Mouse (Mus musculus) liver, embryonic 14.5 days (tissue): ENCODE measurements around the gene She. TPM values are rescaled to one million over a fixed set of nuclear protein-coding genes. Genes with fewer than 3 reads are reported as not detected.

Experiments
- ATAC-seq: fragments of 200-750 bp; cut with Nextera tagmentation; 2 replicates; pipeline ENCODE4 v1.8.0; 2017; ENCODE audit warnings: moderate number of reproducible peaks, mild to moderate bottlenecking, moderate library complexity; ENCODE audit not compliant: insufficient read depth
- DNase-seq, 3 experiments: peaks; one replicate each; pipeline ENCODE4 v3.0.0-alpha.2; 2012 to 2013; ENCODE audit warnings: low read depth in 3 of 3, low spot score in 3 of 3
- H3K27ac ChIP-seq: fragments of 300-500 bp; sonication (generic); 2 replicates; pipeline ENCODE4 v1.5.1; 2014; ENCODE audit warnings: moderate library complexity, mild to moderate bottlenecking, control low read depth, inconsistent platforms
- H3K27me3 ChIP-seq: fragments of 300-500 bp; sonication (generic); 2 replicates; pipeline ENCODE4 v1.6.1; 2014; ENCODE audit warnings: mild to moderate bottlenecking, low read length, moderate library complexity; ENCODE audit not compliant: control insufficient read depth, insufficient read depth
- H3K36me3 ChIP-seq: fragments of 300-500 bp; sonication (generic); replicated peaks from 2 replicates; pipeline ENCODE4 v1.6.1; 2014; ENCODE audit warnings: low read depth; ENCODE audit not compliant: control insufficient read depth, insufficient read depth
- H3K4me1 ChIP-seq, 2 experiments: fragments of 200-500 bp in 1 of 2; fragments of 300-500 bp in 1 of 2; sonication (generic) in 1 of 2; replicated peaks; 2 replicates each; pipeline ENCODE4 v1.6.1; 2012 to 2014; ENCODE audit warnings: antibody characterized with exemption in 1 of 2, inconsistent platforms in 1 of 2, low read length in 1 of 2; ENCODE audit not compliant: control insufficient read depth in 2 of 2, insufficient read depth in 2 of 2
- H3K4me2 ChIP-seq: fragments of 300-500 bp; sonication (generic); 2 replicates; pipeline ENCODE4 v1.6.1; 2014; ENCODE audit warnings: low read depth, mild to moderate bottlenecking, control low read depth, moderate library complexity
- H3K4me3 ChIP-seq, 2 experiments: fragments of 200-500 bp in 1 of 2; fragments of 300-500 bp in 1 of 2; sonication (generic) in 1 of 2; 2 replicates each; pipeline ENCODE4 v1.5.1; 2012 to 2014; ENCODE audit warnings: low read depth in 2 of 2, low read length in 2 of 2, mild to moderate bottlenecking in 2 of 2, control low read depth in 1 of 2, inconsistent platforms in 1 of 2, moderate library complexity in 1 of 2; ENCODE audit not compliant: insufficient read depth in 1 of 2
- H3K9ac ChIP-seq: fragments of 300-500 bp; sonication (generic); replicated peaks from 2 replicates; pipeline ENCODE4 v1.6.1; 2014; ENCODE audit warnings: mild to moderate bottlenecking, control low read depth, moderate library complexity
- H3K9me3 ChIP-seq: fragments of 300-500 bp; sonication (generic); 2 replicates; pipeline ENCODE4 v1.6.1; 2016; ENCODE audit warnings: low read length, mixed read lengths; ENCODE audit not compliant: control insufficient read depth
- CTCF ChIP-seq: IDR thresholded peaks from 2 replicates; pipeline ENCODE4 v1.5.1; 2016; ENCODE audit warnings: antibody characterized with exemption, low read depth, control low read depth
- EP300 ChIP-seq: IDR thresholded peaks from 2 replicates; pipeline ENCODE4 v1.6.1; 2016; ENCODE audit warnings: antibody characterized with exemption, low read depth
- WGBS: fragments of 180-500 bp; shearing (Covaris S2); extraction: QIAGEN DNeasy Blood & Tissue Kit; methylation state at CpG from one replicate; pipeline ENCODE4 v1.1.7; 2014; ENCODE audit not compliant: insufficient replicate concordance; 5-methylcytosine and 5-hydroxymethylcytosine counted together
- polyA plus RNA-seq, 2 experiments: library from polyadenylated mRNA; depleted of rRNA in 1 of 2; stranded (reverse) in 1 of 2; unstranded in 1 of 2; fragments of >200 nt; fragmentation: Nextera tagmentation in 1 of 2; extraction: Ambion mirVana in 1 of 2; gene quantifications; 2 replicates each; pipeline versions ENCODE4 v1.2.1 to v1.2.3; 2012 to 2014

The She gene
- polyA plus RNA-seq, 2 experiments, result 0.55 to 0.81 TPM

- WGBS, result 60% methylated on average over 8 of the region's 8 CpGs
- no peak for ATAC-seq
Measured at GRCm38 (mm10) chr3:89899511-89899908, 68.3 kb downstream of the She start.

GRCm38 (mm10) chr3:89907846-89908245, 76.7 kb downstream of the She start:
- H3K27ac ChIP-seq, result no peak overlapping the region
- DNase-seq (no peak), ATAC-seq (no peak)
- H3K4me1 ChIP-seq, result peaks cover 0 to 17% of the 10 kb centered on the region in 2 experiments; a peak in 2 of 4 replicates
- no peaks in the 10 kb centered on the region for H3K36me3 ChIP-seq
- no peak overlapping the region for H3K4me3 ChIP-seq
- no peaks in the 10 kb centered on the region for H3K9me3 ChIP-seq
- no peak overlapping the region for H3K9ac ChIP-seq
- TF ChIP-seq EP300 (no peak), CTCF (no peak)
- H3K4me2 ChIP-seq, result no peak overlapping the region
- WGBS, result 62% methylated on average over 3 of the region's 3 CpGs
- H3K27me3 ChIP-seq, result peaks cover 14% of the 10 kb centered on the region

More at GRCm38 (mm10) chr3:89899511-89899908, 68.3 kb downstream of the She start:
- H3K27me3 ChIP-seq, result no peaks in the 10 kb centered on the region
- H3K9me3 ChIP-seq, result no peaks in the 10 kb centered on the region
- no peak overlapping the region for H3K27ac ChIP-seq
- TF ChIP-seq EP300, result no peak
- TF ChIP-seq CTCF, result no peak
- DNase-seq, result no peak
- no peak overlapping the region for H3K4me3 ChIP-seq
- H3K4me1 ChIP-seq, result peaks cover 10 to 19% of the 10 kb centered on the region in 2 experiments
- H3K4me2 ChIP-seq, result no peak overlapping the region
- H3K9ac ChIP-seq, result no peak overlapping the region
- no peaks in the 10 kb centered on the region for H3K36me3 ChIP-seq

Other genes starting within 250 kb of the She start
- gene Adar, start 116.3 kb upstream of the She start, polyA plus RNA-seq (2012; rRNA removed), result 5.8 and 7.9 TPM in 2 replicates
- gene Adar, start 116.3 kb upstream of the She start, polyA plus RNA-seq (2014; fragmentation: Nextera tagmentation; extraction: Ambion mirVana), result 6.4 and 6.5 TPM in 2 replicates
- 0.12 and 0.15 TPM in 2 replicates for gene Chrnb2, start 66.7 kb upstream of the She start, polyA plus RNA-seq (2012; rRNA removed)
- 0.10 and 0.18 TPM in 2 replicates for gene Chrnb2, start 66.7 kb upstream of the She start, polyA plus RNA-seq (2014; fragmentation: Nextera tagmentation; extraction: Ambion mirVana)
- gene Ube2q1, start 57.8 kb upstream of the She start, polyA plus RNA-seq (2012; rRNA removed), result 6.7 and 9.0 TPM in 2 replicates
- 6.3 and 6.7 TPM in 2 replicates for gene Ube2q1, start 57.8 kb upstream of the She start, polyA plus RNA-seq (2014; fragmentation: Nextera tagmentation; extraction: Ambion mirVana)
- 0.92 and 1.2 TPM in 2 replicates for gene Il6ra, start 81.8 kb downstream of the She start, polyA plus RNA-seq (2012; rRNA removed)
- 1.3 and 1.9 TPM in 2 replicates for gene Il6ra, start 81.8 kb downstream of the She start, polyA plus RNA-seq (2014; fragmentation: Nextera tagmentation; extraction: Ambion mirVana)
- gene Atp8b2, start 132.1 kb downstream of the She start, polyA plus RNA-seq (2012; rRNA removed), result 2.9 and 3.4 TPM in 2 replicates
- 1.8 TPM in 2 replicates for gene Atp8b2, start 132.1 kb downstream of the She start, polyA plus RNA-seq (2014; fragmentation: Nextera tagmentation; extraction: Ambion mirVana)
- 44.4 and 59.9 TPM in 2 replicates for gene Hax1, start 167.4 kb downstream of the She start, polyA plus RNA-seq (2012; rRNA removed)
- gene Hax1, start 167.4 kb downstream of the She start, polyA plus RNA-seq (2014; fragmentation: Nextera tagmentation; extraction: Ambion mirVana), result 107 and 108 TPM in 2 replicates
- gene 4933434E20Rik, start 220.3 kb downstream of the She start, polyA plus RNA-seq (2012; rRNA removed), result 15.6 and 19.1 TPM in 2 replicates
- 83.8 and 89.6 TPM in 2 replicates for gene 4933434E20Rik, start 220.3 kb downstream of the She start, polyA plus RNA-seq (2014; fragmentation: Nextera tagmentation; extraction: Ambion mirVana)
- 48.9 and 52.4 TPM in 2 replicates for gene Ubap2l, start 221.3 kb downstream of the She start, polyA plus RNA-seq (2012; rRNA removed)
- 70.4 and 72.1 TPM in 2 replicates for gene Ubap2l, start 221.3 kb downstream of the She start, polyA plus RNA-seq (2014; fragmentation: Nextera tagmentation; extraction: Ambion mirVana)
- gene Tpm3, start 241.3 kb downstream of the She start, polyA plus RNA-seq (2012; rRNA removed), result 54.6 and 86.2 TPM in 2 replicates
- 153 and 160 TPM in 2 replicates for gene Tpm3, start 241.3 kb downstream of the She start, polyA plus RNA-seq (2014; fragmentation: Nextera tagmentation; extraction: Ambion mirVana)